Mouse (Mus musculus) gastrocnemius, postnatal 10 days (tissue): ENCODE data around the gene Nup133. TPM values are rescaled to one million over a fixed set of nuclear protein-coding genes. Genes with fewer than 3 reads are reported as not detected.

Experiments used
- total RNA-seq, 2 experiments: library from RNA; stranded (reverse); gene quantifications; 2 replicates each; pipeline ENCODE4 v1.2.3; 2021

Nup133 gene
- total RNA-seq, 2 experiments from 2014 or later: 11.6 to 14.2 TPM

Other genes starting within 250 kb of the Nup133 start
- 10 to 100 TPM; 11.7 to 14.1 TPM for gene Rab4a, start 143.3 kb downstream of the Nup133 start, total RNA-seq
- gene Ccsap, start 89.1 kb downstream of the Nup133 start, total RNA-seq: 1 to 10 TPM; 1.9 to 2.5 TPM
- gene Acta1, start 54.5 kb downstream of the Nup133 start, total RNA-seq: over 10,000 TPM; 50,548 to 53,307 TPM
- gene Abcb10, start 33.9 kb upstream of the Nup133 start, total RNA-seq: 10 to 100 TPM; 13.2 to 13.3 TPM
- 10 to 100 TPM; 15.5 to 15.6 TPM for gene Taf5l, start 72.1 kb upstream of the Nup133 start, total RNA-seq
- gene Urb2, start 72.2 kb upstream of the Nup133 start, total RNA-seq: 1 to 10 TPM; 7.4 to 8.4 TPM